Mouse (Mus musculus): ENCODE results near the gene Nek7. TPM values are rescaled to one million over a fixed set of nuclear protein-coding genes. Genes with fewer than 3 reads are reported as not detected.

Nek7 gene
- total RNA-seq, 2 experiments from 2014 or later = 76.8 to 80.9 TPM

GRCm38 (mm10) chr1:138571038-138571441 is 48.9 kb downstream of the Nek7 start:
- peak in 1 of 2 experiments; percentile 37 for DNase-seq

DNA sequence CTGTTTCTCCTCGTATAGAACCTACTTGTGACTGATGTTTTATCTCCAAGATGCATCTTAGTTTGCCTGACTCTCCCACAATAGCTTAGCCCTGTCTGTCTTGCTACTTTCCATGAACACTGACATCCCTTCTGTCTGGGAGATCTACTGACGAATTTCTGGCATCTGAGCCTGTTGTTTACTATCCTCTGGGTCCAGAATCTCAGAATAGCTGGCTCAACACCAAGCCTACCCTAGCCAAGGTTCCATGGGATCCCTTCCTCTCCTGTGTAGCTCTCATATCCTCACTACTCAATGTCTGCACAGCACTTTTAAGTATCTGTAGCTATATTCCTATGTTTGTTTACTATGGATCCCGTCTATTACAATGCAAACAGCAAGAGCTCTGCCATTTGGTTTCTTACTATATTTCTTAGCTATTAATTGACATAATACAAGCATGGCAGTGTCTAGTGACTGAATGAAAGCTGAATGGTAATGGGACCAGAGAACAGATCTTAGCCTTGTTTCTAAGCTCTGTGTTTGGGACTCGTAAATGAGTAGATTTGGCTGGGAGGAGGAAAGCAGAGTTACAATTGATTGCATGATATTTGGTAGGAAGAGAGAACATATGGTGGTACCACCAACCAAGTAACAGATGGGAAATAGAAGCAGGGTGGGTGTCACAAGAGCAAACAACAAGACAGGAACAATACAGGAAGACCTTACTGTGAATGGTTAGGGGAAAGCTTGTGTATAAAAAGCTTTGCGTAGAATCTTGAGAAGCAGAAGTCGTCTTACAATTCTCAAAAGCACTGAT is 51.3 kb downstream of the Nek7 start:
- peak; percentile 66 to 69 for DNase-seq

DNA sequence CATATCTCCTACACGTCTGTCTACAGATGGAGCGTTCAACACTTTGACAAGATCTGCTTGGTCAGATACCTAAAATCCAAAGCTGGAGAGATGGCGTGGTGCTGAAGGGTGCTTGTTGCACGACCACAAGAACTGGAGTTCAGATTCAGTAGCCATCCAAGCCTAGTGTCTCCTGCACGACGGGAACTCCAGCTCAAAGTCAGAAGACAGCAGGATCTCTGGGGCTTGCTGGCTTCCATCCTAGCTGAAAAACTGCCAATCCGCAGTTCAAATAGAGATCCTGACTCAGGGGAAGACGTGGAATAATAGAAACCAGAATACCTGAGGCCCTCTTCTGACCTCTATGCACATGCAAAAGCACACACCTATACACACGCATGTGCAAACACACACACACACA is 52.0 kb downstream of the Nek7 start:
- DNase-seq = peak; percentile 54 to 65

GRCm38 (mm10) chr1:138564677-138565076 is 55.3 kb downstream of the Nek7 start:
- no peak for DNase-seq

GRCm38 (mm10) chr1:138560733-138561132 is 59.2 kb downstream of the Nek7 start:
- no peak for DNase-seq

- no peak for DNase-seq
These were observed 60.5 kb downstream of the Nek7 start for GRCm38 (mm10) chr1:138559213-138560101.

- DNase-seq = no peak
These were observed 61.6 kb downstream of the Nek7 start for GRCm38 (mm10) chr1:138558342-138558741.

DNA sequence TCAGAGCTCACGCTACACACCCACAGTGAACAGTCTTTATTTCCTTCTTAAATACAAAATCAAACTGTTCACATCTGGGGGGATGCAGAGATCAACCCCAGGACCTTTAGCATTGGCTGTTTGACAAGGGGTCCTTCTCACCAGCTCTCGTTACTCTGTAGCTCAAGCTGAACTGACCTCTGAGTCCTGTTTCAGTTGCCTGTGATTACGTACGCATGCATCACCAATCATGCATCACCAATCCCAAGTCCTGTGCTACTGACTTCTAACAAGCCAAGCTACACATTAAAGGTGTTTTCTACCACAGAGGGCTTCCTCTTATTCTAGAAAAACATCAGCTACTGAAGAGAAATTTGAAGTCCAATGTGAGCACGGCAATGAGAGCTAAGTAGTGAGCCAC is 65.0 kb downstream of the Nek7 start:
- DNase-seq = no peak

GRCm38 (mm10) chr1:138550184-138550583 is 69.8 kb downstream of the Nek7 start:
- DNase-seq = peak; percentile 70 to 78

GRCm38 (mm10) chr1:138542170-138542515 is 77.8 kb downstream of the Nek7 start:
- DNase-seq = no peak

GRCm38 (mm10) chr1:138541495-138542169 is 78.3 kb downstream of the Nek7 start:
- DNase-seq = peak in 1 of 2 experiments; percentile 37

DNA sequence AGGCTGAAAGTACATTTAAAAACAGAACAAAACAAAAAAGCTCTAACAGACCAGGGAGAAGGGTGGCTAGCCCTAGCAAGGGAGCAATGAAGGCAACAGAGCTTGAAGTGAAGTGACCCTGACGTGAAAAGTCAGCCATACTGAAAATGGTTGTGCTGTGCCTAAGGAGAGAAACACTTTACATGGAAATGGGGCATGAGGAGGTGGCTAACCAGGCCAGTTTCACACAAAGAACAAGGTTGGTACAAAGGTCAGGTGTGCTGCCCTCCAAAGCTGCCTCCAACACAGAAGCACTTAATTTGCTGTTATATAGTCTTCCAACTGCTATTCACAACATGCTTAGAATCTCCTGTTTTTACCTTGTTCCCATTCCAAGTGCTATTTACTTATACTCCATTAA is 80.2 kb downstream of the Nek7 start:
- DNase-seq = no peak

DNA sequence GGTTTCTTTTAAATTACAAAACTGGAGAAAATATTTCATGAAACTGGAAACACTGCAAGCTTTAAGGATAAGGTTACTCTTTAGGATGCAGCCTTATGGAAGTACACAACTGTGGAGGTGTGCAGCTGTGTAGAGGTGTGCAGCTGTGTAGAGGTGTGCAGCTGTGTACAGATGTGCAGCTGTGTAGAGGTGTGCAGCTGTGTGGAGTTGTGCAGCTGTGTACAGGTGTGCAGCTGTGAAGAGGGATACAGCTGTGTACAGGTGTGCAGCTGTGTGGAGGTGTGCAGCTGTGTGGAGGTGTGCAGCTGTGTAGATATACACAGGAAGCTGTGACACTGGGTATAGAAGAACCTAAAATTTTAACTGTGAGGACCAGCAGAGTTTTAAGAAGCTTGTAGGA is 81.7 kb downstream of the Nek7 start:
- DNase-seq = no peak

GRCm38 (mm10) chr1:138535758-138536574 is 84.0 kb downstream of the Nek7 start:
- DNase-seq = no peak

GRCm38 (mm10) chr1:138530604-138531003 is 89.3 kb downstream of the Nek7 start:
- no peak for DNase-seq

GRCm38 (mm10) chr1:138523962-138524361 is 96.0 kb downstream of the Nek7 start:
- no peak for DNase-seq

DNA sequence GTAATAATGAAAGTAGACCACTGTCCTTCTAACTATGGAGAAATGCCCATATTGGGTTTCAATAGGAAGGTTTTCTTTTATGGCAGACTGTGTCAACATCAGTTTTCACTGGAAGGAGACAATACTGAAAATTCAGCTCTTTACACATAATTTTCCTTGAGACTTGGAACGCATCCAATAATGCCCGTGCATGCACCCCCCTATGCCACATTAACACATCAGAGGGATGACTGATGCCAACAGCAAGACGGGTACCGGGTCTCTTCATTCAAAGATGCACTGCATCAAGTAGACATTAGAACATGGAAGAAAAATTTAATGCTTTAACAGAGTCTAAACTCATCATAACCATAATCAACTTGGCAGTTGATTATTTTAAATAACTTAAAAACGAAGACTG is 101.7 kb downstream of the Nek7 start:
- no peak for DNase-seq

DNA sequence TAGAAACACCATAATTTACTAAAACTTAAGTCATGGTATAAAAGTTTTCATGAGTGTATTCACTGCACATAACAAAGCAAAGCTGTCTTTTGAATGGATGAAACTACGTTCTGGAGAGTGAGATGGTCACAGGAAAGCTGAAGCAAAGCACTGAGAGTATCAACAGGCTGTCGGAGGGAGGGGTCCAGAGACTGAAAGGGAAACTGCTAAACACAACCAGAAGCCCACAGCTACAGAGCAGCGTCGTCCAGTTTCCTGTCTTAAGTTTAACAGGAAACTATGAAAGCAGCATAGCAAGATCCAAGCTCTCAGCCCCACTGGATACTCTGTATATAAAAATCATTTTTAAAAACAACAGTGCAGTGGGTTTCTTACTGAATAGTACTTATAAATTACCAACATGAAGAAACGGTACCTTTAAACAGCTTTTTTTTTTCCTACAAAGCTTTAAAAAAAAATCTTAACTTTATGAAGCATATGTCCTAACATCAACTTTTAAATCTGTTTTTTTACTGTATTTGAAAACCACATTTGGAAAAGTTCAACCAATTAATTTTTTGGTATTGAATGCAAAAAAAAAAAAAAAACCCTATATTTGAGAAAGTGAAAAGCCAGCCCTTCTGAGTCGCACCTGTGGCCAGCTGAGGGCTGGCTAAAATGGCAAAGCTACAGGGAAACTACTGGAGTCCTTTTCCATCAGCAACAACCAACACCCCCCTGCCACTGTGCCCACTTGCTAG is 102.4 kb downstream of the Nek7 start:
- peak in 1 of 2 experiments; percentile 28 for DNase-seq

DNA sequence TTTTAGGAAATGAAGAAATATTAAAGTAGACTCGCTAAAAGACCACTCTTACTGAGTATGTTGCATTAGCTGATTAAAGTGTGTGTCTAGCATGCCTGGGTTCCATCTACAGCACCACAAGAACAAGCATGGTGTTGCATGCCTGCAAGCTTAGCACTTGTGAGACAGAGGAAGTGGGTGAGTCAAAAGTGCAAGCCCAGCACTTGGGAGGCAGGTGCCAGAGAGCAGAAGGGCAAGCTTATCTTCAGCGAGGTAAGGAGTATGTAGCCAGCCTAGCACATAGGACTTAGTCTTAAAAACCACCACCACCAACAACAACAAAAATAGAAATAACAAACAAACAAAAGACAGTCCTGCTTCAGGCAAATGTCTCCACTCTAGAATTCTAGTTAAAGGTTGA is 103.0 kb downstream of the Nek7 start:
- no peak for DNase-seq

- DNase-seq = no peak
These were observed 104.6 kb downstream of the Nek7 start for GRCm38 (mm10) chr1:138515362-138515761.

- no peak for DNase-seq
These were observed 106.0 kb downstream of the Nek7 start for GRCm38 (mm10) chr1:138513982-138514381.

Data from heart, adult 18-20 months (tissue).